Mouse (Mus musculus): ENCODE measurements around the gene Iffo2.

GRCm38 (mm10) chr4:139575673-139576003, 45.3 kb downstream of the Iffo2 start:
- TF ChIP-seq POLR2A (IDR thresholded peaks at IDR 0.05; ENCODE audit: low read depth, low read length) (no peak), CTCF (conservative IDR thresholded peaks at IDR 0.05; ENCODE audit: insufficient read depth, insufficient read length, low read depth, low read length) (no peak)
